Mouse (Mus musculus): ENCODE data around the gene Ptprt.
"Not testable (repeated sequence)": the region's sequence is repeated elsewhere in the genome, so short reads cannot be mapped to it uniquely, and the experiment has no call there.

Ptprt gene

GRCm38 (mm10) chr2:162212397-162212796 lies 448.6 kb downstream of the Ptprt start:
- no peak for DNase-seq (ENCODE audit: inconsistent ontology term)

DNA sequence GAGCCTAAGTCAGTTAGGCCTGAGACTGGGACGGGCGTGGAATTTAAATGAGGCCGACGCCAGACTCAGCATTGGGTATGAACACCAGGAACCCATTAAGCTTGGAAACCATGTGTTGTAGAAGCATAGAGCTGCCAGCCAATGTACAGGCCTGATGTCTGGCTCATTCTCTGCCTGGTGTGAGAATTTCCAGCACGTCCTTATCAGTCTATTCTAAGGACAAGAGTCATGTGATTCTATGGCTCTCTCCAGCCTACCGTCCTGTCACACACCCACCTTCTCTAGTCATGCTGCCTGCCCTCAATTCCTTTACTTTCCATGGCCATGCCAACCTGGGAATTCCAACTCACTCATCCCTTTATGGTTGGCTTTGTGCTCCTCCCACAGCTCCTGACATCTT lies 450.4 kb downstream of the Ptprt start:
- no peak for DNase-seq (ENCODE audit: inconsistent ontology term)

DNA sequence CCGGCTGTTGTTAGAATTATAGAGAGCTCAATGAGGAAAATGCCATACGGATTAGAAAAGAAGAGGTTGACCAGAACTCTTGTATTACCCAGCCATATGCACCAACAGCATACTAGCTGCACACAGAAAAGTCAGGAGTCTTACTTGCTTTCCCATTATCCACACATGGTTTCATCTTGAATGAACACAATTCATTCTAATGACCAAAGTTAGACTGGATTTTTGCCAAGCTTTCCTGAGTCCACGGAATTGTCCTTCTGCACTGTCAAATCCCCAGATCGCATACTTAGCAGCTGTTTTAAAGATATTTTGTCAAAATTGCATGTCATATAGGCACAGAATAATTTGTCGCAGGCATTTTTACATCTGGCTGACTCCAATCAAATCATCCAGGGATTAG lies 463.6 kb downstream of the Ptprt start:
- DNase-seq (ENCODE audit: inconsistent ontology term), result peak; percentile 73

DNA sequence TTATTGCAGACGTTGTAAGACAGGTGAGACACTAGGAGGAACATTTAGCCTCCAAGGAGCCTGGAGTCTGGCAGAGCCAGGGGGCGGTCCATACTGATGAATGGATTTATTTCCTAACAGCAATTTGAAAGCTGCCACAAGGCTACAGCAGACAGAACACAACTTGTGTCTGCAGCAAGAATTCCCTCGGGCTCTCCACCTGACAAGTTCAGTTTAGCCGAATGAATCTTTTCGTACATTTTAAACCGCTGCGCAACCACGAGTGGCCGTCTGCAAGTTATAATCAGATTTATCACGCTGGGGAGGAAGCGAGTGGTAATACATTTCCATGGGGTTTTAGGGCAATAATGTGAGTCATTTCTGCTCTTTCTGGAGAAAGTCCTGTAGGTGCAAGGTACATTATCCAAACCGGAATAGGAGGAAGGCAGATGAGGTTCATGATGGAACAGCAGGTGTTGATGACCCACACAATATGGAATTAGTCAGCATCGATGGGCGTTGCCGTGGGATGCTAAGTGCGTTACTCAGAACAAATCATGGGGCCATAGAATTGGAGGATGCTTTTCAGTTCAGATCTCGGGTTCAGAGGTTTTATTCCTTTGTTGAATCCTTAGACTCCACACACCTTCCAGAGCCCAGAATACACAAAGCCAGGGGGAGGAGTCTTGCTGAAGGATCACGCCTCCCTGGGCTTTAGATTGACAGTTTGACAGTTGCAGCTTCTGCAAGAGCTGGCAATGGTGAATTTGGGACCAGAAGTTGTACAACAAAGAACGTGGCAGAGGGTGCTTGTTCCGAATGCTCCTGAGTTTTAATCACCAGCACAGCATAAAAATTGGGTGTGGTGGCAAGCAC lies 478.1 kb downstream of the Ptprt start:
- no peak for DNase-seq (ENCODE audit: inconsistent ontology term)

DNA sequence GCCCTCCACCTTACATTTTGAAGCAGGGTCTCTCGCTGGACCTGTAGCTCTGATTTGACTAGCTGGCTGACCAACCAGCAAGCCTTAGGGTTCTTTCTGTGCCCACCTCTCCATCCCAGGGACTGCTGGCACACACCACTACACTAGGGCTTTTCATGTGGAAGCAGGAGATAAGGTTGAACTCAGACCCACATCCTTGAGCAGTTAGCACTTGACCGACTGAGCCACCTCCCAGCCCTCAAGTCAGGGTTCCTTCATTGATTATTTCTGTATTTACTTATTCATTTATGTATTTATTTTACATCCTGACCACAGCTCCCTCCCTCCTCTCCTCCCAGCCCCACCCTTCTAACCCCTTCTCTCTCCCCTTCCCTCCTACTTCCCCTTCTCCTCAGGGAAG lies 479.1 kb downstream of the Ptprt start:
- DNase-seq (ENCODE audit: inconsistent ontology term), result no peak

GRCm38 (mm10) chr2:162172529-162172928 lies 488.4 kb downstream of the Ptprt start:
- DNase-seq (ENCODE audit: inconsistent ontology term), result no peak

- peak; percentile 17 for DNase-seq (ENCODE audit: inconsistent ontology term)
These were observed 519.0 kb downstream of the Ptprt start for GRCm38 (mm10) chr2:162141845-162142411.

- not testable (repeated sequence) for DNase-seq (ENCODE audit: inconsistent ontology term)
These were observed 524.8 kb downstream of the Ptprt start for GRCm38 (mm10) chr2:162136176-162136575.

- DNase-seq (ENCODE audit: inconsistent ontology term), result peak; percentile 70
These were observed 529.2 kb downstream of the Ptprt start for GRCm38 (mm10) chr2:162131607-162132304.

GRCm38 (mm10) chr2:162129896-162130295 lies 531.1 kb downstream of the Ptprt start:
- no peak for DNase-seq (ENCODE audit: inconsistent ontology term)

DNA sequence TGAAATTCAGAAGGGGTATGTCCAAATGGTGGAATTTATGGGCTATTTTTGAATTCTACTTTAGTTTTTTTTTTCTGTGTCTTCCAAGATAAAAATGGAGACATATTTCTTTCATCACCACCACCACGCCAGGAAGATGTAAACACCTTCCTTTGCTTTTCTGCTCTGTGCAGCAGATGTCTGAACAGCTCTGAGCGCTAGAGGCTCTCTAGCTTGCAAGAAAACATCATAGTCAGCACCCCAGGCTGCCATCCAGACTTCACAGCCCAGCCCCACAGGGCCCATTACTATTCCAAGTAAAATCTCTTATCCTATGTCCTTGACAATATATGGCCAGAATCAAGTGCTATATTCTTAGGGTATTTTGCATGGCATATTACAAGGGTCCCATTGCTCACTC lies 542.9 kb downstream of the Ptprt start:
- no peak for DNase-seq (ENCODE audit: inconsistent ontology term)

GRCm38 (mm10) chr2:162082391-162082790 lies 578.6 kb downstream of the Ptprt start:
- DNase-seq (ENCODE audit: inconsistent ontology term), result no peak

DNA sequence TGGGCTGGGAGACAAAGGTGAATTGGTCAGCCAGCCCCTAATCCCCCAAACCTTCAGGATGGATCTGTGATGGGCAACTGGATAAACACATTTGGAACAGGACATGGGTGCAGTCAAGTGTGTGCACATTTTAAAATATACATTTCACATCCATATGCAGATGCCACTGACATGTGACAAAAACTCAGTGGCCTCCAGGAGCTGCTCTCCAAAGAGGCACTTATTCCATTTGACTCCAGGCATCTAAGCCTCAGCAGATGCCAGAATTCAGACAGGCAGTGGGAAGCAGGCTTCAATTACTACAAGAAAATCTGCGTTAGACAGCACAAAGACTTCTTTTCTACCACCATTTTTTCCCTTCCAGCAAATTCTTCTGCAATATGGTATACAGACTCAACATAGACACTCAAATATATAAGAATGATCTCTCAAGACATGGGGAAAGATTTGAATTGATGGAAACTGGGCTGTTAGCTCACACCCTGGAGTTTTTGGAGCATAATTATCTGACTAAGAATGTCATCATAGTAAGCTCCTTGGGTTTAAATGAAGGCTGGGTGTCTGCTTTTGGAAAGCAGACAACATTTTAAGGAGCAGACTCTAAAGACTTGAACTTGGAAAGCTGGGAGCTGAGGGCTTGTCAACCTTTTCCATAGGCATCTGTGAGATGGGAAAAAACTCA lies 580.1 kb downstream of the Ptprt start:
- DNase-seq (ENCODE audit: inconsistent ontology term), result peak; percentile 5

GRCm38 (mm10) chr2:162078571-162079280 lies 582.2 kb downstream of the Ptprt start:
- peak; percentile 19 for DNase-seq (ENCODE audit: inconsistent ontology term)

- no peak for DNase-seq (ENCODE audit: inconsistent ontology term)
These were observed 608.1 kb downstream of the Ptprt start for GRCm38 (mm10) chr2:162052816-162053215.

- DNase-seq (ENCODE audit: inconsistent ontology term), result no peak
These were observed 610.7 kb downstream of the Ptprt start for GRCm38 (mm10) chr2:162050198-162050597.

GRCm38 (mm10) chr2:162035615-162036014 lies 625.3 kb downstream of the Ptprt start:
- DNase-seq (ENCODE audit: inconsistent ontology term), result no peak

DNA sequence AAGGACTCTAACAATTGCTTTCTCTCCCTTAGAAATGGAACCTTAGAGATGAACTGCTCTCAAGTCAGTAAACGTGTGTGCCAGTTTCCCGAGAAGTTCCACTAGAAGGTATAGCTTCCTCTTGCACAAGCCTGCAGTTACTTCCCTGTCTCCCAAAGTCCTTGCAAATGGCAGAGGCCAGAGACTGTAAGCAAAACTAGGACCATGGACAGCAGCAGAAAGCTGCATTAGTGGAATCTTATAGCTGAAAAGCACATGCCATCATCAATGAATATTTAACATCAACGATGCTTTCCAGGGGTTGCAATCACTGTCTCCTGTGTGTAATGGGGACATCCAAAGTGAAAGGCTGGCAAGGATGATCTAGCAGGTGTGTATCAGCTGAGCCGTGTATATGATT lies 629.3 kb downstream of the Ptprt start:
- no peak for DNase-seq (ENCODE audit: inconsistent ontology term)

DNA sequence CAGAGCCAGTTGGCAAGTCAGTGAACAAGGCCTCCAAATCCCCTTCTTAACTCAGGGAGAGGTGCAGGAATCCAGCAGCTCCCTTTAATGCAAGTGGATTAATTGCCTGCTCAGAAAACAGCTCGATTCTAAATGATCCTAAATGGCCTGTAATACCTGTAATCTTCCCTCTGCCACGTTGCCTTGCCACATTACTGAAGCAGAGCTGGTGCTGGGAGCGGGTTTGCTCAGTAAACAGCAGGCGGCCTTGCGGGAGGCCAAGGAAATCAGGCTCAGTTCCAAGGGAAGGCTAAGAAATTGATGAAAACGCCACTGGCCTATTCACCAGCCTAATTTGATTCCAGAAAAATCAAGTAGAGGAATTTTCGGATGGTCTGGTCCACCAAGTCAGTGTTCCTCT lies 659.9 kb downstream of the Ptprt start:
- DNase-seq (ENCODE audit: inconsistent ontology term), result no peak

DNA sequence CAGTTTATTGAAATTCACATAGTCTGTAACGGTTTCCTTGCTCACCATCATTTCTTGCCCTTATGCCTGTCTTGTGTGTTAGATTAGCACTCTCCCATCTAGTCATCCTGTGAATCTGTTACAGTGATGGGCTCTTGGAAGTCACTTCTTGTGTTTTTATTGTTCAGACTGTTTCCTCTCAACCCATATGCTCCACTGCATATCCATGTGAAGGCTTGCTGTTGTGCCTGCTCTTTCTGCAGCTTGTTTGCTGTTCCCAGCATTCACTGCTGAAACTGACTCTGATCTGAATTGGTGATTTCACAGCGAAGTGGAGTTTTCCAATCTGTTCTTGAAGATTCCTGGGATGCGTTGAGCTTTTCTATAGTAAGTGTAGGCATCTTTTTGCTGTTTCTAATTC lies 678.6 kb downstream of the Ptprt start:
- DNase-seq (ENCODE audit: inconsistent ontology term), result no peak
